Mouse (Mus musculus): ENCODE measurements at regions not wholly inside any gene's neighbourhood (a gene's known extent, or its start where the extent isn't known, plus 50 kb on each side); places are given as distances from the start of the nearest gene placed in this dataset.

DNA sequence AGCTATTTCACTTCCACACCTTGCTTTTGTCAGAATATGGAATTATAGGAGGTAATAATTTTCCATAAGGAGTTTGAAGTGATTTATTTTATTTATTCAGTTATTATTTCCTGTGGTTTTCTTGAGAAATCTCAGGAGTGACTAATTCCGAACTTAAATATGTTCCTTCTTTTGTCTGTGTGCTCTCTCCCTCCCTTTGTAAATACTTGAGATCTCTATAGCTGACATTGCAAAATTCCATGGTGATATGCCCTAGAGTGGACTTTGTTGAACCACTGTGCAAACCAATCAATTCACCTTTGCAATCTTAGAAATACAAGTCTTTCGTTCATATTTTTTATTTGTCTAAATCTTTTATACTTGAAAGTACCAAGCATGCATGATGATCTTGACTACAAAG lies 478.8 kb upstream of the Gm9747 start:
- DNase-seq: no peak

DNA sequence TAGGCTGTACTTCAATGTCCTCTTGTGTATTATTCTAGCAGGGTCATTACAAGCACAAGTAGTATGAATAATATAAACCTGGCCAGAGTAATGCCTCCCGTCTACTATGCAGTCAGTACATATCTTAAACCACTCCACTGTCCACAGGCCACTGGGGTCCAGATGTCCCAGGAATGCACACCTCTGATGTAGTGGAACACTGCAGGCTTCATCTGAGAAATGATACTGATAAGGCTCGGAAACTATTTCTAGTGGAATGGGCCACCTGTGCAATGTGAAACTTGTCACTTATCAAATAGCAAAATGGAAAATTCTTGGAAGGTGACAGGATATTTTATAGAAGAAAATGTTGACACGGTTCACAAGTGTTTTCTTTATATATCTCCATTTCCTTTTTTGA lies 477.6 kb upstream of the Gm9747 start:
- no peak for DNase-seq

DNA sequence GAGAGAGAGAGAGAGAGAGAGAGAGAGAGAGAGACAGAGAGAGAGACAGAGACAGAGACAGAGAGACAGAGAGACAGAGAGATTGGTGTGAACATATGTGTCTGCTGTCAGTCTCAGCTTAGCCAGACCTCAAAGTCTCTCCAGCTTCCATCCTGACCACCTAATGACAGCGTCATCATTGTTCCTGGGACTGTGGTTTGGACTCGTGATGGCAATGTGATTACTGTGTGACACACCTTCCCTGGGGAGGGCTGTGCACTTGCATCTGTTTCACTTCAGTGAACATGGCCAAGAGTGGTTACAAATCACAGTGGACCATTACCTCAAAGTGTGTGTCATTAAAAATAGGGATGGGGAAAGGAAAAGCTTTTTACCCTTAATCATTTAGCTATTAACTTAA lies 477.2 kb upstream of the Gm9747 start:
- no peak for DNase-seq

DNA sequence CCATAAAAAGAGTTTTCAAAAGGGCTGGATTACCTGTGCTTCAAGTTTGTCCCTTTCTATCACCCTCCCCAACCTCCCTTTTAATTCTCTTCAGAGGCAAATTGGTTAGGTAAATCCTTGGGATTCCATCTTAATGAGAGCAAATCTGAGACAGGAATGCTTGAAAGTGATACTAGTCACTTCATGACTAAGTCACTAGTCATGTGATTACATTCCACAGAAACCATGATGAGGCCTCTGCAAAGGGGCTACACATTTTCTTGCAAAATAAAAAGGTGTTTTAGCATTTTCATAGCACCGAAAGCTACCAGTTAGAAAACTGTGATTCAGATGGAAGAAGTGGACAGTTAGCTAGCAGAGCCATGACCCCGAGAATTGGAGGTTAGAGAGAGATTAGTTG lies 473.0 kb upstream of the Gm9747 start:
- no peak for DNase-seq

DNA sequence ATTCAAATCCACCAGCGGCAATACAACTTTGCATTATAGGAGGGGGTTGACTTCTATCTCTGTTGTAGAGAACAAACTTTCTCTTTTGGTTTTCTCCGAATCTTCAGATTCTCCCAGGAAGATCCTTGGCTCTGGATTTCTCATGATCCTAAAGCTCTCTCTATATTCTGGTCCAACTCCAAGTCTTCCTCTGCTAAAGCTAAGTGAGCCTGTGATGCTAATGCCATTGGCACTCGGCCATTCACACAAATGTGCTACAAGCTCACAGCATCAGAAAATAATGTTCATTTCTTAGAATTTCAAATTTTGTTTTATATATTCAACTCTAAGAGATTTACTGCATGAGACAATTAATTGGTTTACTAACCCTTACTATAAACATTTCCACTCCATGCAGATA lies 461.2 kb upstream of the Gm9747 start:
- no peak for DNase-seq

DNA sequence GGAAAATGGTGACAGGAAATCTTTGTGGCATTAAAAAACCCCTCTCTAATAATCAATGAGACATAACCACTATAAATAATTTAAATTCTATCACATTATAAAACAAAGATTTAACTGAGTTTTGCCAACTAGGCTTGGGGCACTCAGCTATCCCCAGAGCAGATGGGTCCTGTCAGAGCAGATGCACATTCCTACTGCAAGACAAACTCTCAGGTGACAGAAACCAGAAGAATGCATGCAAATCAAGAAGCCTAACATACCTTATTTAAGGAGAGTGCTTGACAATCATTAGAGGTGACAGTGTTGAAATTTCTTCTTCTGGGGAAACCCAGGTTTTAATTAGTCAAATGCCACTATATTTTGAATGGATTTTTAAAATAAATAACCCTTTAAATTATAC lies 452.3 kb upstream of the Gm9747 start:
- DNase-seq: no peak

DNA sequence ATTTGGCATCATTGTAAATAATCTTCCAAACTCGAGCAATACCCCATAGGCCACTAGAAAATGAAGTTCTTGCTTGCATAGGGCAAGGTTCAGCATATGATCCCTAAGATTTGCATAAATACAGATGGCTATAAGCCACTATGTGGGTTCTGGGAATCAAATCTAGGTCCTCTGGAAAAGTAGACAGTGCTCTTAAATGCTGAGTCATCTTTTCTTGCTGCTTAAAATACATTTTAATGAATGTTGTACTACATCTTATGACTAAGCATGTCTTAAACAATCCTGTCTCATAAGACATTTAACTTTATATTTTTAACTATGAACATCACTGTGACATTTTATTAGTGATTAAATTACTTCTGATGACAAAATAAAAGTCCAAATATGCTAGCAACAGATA lies 448.6 kb upstream of the Gm9747 start:
- no peak for DNase-seq

DNA sequence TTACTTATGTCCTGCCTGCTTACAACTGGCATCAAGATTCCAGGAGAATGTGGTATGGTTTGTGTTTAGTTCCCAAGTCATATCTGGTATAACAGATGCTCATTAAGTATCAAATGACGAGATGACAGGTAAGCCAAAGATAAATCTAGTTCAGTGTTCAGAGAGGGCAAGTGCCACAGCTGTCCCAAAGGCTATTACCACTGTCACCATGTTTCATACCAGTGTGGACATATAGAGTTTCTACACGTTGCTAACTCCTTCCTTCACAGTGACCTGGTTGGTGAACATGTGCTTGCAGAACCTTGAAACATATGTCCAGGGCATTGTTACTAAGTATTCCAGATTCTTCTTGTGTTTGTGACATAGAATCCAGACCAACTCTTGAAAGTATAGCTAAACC lies 438.1 kb upstream of the Gm9747 start:
- DNase-seq: no peak

DNA sequence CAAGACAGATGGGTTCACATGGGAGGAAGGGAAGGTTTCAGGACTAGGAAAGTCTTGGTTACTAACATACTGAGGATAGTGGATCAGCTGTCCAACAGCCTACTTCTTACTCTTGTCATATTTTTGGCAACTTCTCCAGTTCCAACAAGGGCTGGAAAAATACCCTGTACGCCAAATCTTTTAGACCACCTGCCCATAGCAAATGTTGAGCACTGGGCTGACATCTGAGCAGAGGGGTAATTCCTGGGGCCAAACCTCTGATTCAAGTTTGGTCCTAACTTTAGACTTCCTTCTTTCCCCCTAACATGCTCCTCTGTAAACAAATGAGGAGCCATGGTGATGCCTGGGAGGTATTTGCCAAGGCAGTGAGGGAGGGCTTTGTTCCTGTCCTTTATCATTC lies 437.5 kb upstream of the Gm9747 start:
- no peak for DNase-seq

DNA sequence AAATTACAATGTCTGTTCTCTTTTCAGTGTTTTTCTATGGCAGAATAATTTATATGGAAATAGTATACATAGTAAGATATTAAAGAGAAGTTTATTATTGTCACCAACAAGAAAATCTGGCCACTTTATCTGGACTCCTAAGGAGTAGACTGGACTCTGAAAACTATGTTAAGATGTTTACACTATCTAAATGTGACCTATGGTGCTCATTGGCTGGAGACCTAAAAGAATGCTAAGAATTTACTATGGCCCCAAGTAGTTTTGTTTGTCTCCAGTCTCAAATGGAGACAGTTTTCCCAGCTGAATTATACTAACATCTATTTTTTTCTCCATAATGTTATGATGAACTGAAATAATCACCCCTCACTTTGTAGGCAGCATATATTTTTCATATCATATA lies 421.3 kb upstream of the Gm9747 start:
- DNase-seq: no peak

DNA sequence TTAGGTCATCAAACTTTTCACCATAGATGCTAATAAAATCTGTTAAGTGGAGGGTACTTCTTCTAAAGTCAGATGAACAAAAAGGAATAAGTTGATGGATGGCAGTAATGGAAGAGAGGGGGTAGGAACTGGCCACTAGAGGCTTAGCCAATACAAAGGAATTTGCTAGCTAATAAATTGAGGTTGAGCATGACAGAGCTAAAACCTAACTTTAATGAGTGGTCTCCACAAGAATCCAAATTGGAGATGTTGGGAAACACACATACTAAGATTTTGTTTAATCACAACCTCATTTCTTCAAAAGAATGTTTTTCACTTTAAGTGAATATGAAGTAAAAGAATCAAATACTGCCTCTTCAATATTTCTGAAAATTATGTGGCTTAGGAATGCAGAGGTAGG lies 414.0 kb upstream of the Gm9747 start:
- no peak for DNase-seq

DNA sequence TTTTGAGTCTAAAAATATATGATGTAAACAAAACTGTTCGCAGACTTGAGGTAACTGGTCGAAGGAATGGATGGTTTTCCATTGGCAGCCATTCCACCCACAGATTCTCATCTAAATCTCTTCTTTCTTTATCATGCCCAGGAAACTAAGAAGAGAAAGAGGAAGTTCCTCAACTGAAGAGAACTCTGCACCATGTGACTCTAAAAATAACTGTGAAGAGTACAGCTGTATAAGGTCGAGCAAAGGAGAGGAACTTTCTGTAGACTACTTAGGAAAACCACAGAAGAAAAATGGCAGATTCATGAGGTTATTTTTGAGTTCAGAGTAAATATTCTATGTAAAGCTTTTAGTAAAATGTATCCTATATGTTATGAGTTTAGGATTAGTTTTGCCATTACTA lies 390.9 kb upstream of the Gm9747 start:
- no peak for DNase-seq

DNA sequence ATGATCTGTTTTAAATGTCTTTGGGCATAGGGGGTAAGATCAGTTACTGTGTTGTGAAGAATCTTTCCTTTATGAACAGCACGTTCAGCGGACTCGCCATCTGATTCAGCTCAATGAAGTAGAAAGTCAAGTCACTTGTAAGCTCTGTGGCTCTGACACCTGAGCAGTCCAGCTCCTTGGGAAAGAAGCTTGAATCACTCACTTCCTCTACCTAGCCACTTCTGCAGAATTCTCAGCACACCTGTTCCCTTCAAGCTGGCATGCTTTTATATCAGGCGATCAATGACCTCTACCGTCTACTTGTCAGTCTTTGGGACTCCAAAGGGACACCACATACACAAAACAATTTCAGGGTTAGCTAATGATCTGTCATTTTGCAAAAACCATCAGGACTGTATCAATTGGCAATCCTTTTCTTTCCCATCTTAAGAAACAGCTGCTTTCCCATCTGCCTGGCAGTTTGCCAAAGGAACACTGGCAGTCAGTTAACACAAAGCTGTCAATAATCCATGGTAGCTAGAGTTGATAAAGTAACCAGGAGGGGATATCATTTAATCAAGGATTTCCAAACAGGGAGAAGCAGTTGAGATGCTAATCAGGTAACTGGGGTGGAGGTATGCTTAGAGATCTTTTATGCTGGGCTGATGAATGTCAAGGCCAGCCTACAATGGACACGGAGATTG lies 382.3 kb upstream of the Gm9747 start:
- no peak for DNase-seq

DNA sequence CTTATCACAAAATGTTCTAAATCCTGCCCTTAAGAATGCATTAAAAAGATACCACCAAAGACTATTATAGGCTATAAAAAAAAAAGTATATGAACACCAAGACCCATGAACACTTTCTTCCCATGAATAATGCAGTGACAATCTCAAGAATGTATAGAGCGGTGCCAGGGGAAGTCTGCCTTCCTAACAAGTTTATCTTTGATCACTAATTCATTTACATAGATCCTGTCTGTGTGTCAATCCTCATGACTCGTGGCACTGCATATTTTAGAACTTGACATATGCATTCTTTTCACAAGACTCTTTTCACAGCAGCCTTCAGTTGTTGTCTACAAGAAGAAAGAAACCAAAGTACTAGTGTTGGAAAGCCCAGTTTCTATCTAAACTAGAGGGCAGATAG lies 373.4 kb upstream of the Gm9747 start:
- no peak for DNase-seq

DNA sequence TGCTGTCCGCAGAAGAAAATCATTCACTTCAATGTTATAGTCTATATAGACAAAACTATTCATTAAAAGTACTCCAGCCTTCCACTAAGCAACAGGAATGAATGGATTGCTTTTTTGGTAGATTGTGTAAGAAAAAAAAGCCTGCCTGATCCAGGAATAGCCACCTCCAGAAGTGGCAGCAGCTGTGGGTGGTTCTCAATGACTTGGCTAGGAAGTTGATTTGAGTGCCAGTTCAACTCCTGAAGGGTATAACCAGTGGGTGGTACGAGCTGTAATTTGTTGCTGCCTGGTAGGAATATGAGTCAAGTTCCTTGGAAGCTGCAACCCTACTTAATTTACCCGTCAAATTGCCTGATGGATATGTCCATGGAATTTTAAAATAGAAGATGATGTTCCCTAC lies 368.3 kb upstream of the Gm9747 start:
- DNase-seq: no peak

DNA sequence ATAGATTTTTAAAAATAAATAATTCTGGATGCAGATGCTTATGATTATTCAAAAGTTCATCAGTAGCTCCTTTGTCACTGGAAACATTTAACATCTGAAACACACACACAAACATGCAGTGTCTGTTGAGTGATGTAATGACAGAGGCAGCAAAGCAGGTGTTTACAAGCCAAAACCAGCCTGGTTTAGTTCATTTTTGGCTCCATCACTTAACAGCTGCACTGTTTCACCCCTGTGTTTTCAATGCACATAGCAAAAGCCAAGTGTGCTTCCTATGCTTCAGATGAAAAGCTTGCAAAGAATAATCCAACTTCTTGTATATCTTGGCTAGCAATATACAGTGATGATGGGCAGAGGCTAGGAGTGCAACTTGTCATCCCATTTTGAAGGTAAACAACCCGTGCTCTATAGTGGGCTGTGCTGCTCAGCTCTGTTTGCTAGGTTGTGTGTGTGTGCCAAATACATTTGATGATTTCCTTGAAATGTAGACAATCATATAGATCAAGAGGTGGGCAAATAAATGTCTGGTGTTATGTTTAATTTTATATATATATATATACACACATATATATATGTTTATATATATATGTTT lies 345.9 kb upstream of the Gm9747 start:
- DNase-seq: no peak

DNA sequence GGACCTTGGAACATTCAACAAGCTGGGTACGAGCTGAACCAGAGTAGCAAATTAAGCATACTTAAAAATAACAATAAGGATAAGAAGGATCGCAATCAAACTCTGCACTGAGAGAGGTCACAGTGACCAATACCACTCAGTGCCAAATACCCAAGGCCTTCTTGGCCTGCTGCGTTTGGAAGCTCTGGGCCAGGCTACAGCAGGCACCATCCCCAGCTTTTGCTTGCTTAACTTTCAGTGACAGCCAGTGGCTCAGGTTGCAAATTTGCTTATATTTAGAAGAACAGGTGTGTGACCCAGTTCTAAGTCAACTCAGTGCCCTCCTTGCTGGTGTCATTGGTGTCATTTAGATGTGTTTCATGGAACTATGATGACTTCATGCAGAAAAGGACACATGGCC lies 335.7 kb upstream of the Gm9747 start:
- no peak for DNase-seq

DNA sequence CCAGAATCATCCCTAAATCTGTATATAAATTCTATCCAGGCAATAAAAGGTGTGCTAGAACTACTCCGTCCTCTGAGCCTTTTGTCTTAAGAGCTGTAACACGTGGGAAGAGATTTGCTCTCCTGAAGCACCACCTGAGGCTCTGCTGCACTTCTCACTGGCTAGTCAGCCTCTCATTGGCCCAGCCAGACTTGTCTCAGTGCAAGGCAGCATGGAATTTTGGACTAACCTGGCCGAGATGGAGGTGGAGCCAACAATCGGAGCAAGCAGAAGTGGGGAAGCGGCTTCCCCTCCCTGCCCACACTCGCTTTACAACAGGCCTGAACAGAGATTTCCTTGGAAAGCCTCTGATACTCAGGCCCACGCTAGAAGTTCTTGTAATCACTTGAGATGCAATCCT lies 332.1 kb upstream of the Gm9747 start:
- no peak for DNase-seq

DNA sequence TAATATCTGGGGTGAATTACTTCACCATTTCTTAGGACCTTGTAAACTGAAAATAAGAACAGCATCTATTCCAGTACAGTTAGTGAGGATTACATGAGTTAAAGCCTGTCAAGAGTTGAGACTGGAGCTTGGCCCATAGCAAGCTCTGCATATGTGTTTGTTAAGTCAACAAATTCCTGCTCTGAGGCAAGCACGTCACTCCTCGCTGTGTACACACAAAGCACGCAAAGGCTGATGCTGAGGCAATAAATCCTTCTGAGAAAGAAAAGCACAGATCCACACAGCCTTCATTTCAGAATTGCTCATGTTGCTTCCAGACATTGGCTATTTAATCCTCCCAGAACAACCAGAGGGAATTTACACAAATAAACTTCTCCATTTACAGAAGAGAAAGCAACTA lies 328.9 kb upstream of the Gm9747 start:
- no peak for DNase-seq

DNA sequence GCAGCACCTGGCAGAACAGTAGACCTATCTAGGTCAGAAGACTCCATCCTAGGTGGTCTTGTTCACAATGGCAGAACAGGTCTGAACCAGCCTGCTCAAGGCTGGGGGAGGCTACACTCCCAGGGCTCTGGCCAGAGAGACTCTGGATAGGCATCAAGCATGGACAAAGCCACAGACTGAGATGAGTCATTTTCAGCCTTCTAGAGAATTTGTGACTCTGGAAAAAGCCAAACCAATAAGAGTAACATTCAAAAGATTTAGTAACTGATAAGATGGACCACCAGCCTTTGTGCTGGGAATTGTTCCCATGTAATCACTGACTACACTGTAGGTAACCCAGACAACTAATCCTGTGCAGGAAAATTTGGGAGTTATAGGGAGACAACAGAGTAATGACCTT lies 320.3 kb upstream of the Gm9747 start:
- DNase-seq: no peak

DNA sequence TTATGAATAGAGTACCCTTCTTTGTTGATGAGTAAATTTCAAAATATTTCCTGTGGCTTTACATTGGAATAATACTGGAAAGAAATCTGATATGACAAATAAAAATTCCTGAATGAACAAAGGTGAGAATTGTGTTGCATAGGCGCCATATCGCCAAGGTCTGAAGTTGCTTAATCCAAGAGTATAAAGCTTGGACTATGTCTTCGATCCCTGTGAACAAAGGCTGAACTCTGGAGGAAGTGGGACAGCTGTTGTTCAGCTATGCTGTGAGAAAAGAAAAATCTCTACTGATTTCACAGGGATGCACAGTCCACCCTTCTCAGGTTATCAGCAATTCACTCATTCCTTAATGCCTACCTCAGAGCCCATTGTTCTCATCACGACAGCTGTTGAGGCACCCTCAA lies 319.3 kb upstream of the Gm9747 start:
- no peak for DNase-seq

DNA sequence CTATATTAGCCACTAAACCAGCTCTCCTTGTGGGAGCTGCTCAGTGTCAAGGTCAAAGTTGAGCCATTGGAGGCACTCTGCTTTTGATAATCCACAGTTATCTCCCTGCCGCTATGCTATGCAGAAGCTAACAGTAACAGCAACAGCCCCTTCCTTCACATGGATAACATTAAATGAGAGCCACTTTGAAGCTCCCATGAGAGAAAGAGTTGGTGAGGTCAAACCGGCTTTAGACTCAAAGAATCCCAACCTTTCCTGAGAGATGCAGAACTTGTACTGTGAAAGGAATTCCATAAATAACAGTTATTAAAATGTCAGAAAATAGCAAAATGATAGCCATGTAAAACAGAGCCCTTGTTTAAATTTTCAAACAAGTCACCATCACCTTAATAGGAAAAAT lies 316.1 kb upstream of the Gm9747 start:
- DNase-seq: no peak

DNA sequence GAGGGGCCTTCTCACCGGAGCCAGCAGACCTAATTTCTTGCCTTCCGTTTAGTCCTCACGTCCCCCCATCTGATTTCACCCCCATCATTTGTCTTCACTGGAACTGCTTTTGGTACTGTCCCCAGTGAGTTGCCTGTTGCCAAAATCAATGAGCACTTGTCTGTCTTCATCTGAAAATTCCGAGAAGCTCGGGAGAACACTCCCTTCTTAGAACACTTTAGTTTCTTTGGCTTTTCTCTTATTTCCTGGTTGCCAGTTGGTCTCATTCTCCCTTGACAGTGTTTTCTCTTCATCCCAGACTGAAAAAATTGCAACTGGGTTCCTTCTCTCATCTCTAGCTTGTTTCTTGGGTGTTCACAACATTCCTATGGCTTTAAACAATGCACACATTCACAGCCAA lies 305.2 kb upstream of the Gm9747 start:
- no peak for DNase-seq

DNA sequence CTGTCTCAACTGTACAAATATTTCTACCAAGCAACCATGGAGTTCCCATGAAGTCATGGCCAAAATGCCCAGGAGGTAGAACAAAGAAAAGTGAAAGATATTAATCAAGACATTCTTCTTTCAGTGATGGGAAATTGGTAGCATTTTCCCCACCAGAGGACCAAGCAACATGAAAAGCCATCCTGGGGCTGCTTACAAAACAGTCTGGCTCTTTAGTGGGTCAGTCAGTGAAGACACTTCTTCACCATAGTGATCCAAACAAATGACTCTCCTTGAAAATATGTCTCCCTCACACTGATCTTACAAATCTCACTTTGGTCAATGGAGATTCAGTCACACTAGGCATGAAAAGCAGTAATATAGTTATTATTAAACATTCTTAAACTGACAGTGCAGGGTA lies 299.8 kb upstream of the Gm9747 start:
- no peak for DNase-seq

DNA sequence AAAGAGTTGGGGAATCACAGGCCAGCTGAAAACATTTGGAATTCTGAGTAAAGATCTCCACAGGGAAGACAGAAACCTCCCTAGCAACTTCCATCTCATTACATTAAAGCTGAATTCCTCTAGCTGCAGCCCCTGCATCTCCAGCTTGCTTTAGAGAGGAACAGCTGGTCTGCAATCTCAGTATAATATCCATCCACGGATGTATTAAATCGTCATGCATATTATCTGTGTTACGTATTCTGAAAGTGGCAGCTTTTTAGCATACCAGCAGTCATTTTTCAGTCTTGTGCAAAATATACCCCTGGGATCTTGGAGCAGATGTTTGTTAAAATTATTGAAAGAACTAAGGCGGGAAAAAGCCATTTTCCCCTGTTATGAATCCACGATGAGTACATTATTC lies 287.7 kb upstream of the Gm9747 start:
- DNase-seq: no peak

DNA sequence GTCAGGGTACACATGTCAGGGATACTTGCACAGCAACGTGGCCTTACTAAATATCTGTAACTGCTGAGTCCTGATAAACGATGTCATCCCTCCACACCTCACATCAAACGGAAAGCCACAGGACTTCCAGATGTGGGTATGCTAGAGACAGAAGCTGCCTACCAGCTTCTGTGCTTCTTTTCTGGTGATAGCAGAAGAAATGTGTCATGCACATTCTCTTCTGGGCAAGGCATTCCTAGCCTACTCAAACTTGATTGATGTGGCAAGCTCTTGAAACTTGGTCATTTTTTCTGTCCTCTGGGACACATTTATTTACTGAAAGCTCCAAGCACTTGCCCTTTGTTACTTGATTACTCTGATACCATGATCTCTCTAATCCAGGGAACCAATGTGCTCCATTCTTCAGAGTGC lies 282.8 kb upstream of the Gm9747 start:
- DNase-seq: no peak

All from cerebellum, adult 11-12 months (tissue).